8 mouse cellular contexts compared by ENCODE assay signal in genomic region chr16:94313229-94314030, GRCm38 (mm10). TPM values are rescaled to one million over a fixed set of nuclear protein-coding genes. Genes with fewer than 3 reads are reported as not detected.
DNase-seq lines count a peak whose midpoint lies in the region; ATAC-seq and TF ChIP-seq lines count a peak whose summit lies in the region.

Gene Hlcs, minus strand, starts transcription at chr16:94313571.

- TF ChIP-seq POLR2A in bone marrow, adult 2 months (IDR thresholded peaks at IDR 0.05; ENCODE audit: borderline replicate concordance, control insufficient read depth, low read depth, low read length) = peak; percentile 57; the same call in 1 of the 2 replicates

- H3K9me3 ChIP-seq in embryonic facial prominence, embryonic 15.5 days (replicated peaks) = no peaks in the 10 kb centered on the region
- no peaks in the 10 kb centered on the region for H3K9me3 ChIP-seq in kidney, embryonic 15.5 days (replicated peaks)

- peak; percentile 93 for ATAC-seq in embryonic facial prominence, embryonic 15.5 days (ENCODE audit: insufficient number of reproducible peaks, low FRiP score, low TSS enrichment, low read depth)
- peak; percentile 95 for ATAC-seq in kidney, embryonic 15.5 days (replicated peaks; ENCODE audit: low FRiP score)
- ATAC-seq in monocyte, adult 5-6 weeks (replicated peaks; ENCODE audit: insufficient number of reproducible peaks, low FRiP score, low TSS enrichment, poor library complexity, severe bottlenecking) = peak; percentile 76

- no peaks in the 10 kb centered on the region for H3K36me3 ChIP-seq in embryonic facial prominence, embryonic 15.5 days
- no peaks in the 10 kb centered on the region for H3K36me3 ChIP-seq in kidney, embryonic 15.5 days

- peak within 1 kb of the TSS; percentile 93 for H3K9ac ChIP-seq in embryonic facial prominence, embryonic 15.5 days
- peak within 1 kb of the TSS; percentile 92 for H3K9ac ChIP-seq in kidney, embryonic 15.5 days

- peak within 1 kb of the TSS; percentile 95 for H3K27ac ChIP-seq in bone marrow, adult 2 months (ENCODE audit: control insufficient read depth, insufficient read depth, low read depth, low read length, poor library complexity)
- H3K27ac ChIP-seq in embryonic facial prominence, embryonic 15.5 days (replicated peaks) = peak within 1 kb of the TSS; percentile 100
- H3K27ac ChIP-seq in kidney, embryonic 15.5 days = peak within 1 kb of the TSS; percentile 100

- WGBS in bone marrow, adult 2 months = 1% methylated on average over 64 of the region's 64 CpGs
- under 1% methylated on average over 64 of the region's 64 CpGs for WGBS in embryonic facial prominence, embryonic 15.5 days
- WGBS in kidney, embryonic 15.5 days = 1% methylated on average over 62 of the region's 64 CpGs

- DNase-seq in 3T3-L1 (ENCODE audit: low read depth, low spot score) (peak; percentile 96), liver (peak; percentile 97)
- peak; percentile 97 for DNase-seq in heart, adult 9 months (ENCODE audit: low spot score in 2 of 2)
- DNase-seq in spleen, postnatal 4 days (ENCODE audit: low spot score in 2 of 2) = peak; percentile 97 to 100

- H3K4me1 ChIP-seq in bone marrow, adult 2 months (ENCODE audit: control insufficient read depth, insufficient read depth, low read length) = no peaks in the 10 kb centered on the region; the same call in 1 of the 2 replicates
- H3K4me1 ChIP-seq in embryonic facial prominence, embryonic 15.5 days = peaks cover 15% of the 10 kb centered on the region; the same call in 1 of the 2 replicates
- peaks cover 8% of the 10 kb centered on the region; the same call in 1 of the 2 replicates for H3K4me1 ChIP-seq in kidney, embryonic 15.5 days

- H3K4me2 ChIP-seq in embryonic facial prominence, embryonic 15.5 days (replicated peaks) = peak within 1 kb of the TSS; percentile 84
- peak within 1 kb of the TSS; percentile 91 for H3K4me2 ChIP-seq in kidney, embryonic 15.5 days

- TF ChIP-seq CTCF in bone marrow, adult 2 months (IDR thresholded peaks at IDR 0.05; ENCODE audit: control insufficient read depth, insufficient read depth, low read length) = peak; percentile 85

- H3K4me3 ChIP-seq in bone marrow, adult 2 months (replicated peaks; ENCODE audit: control insufficient read depth, low read depth, low read length) = peak within 1 kb of the TSS; percentile 74
- H3K4me3 ChIP-seq in embryonic facial prominence, embryonic 15.5 days (replicated peaks) = peak within 1 kb of the TSS; percentile 79
- H3K4me3 ChIP-seq in kidney, embryonic 15.5 days (replicated peaks) = peak within 1 kb of the TSS; percentile 77

- H3K27me3 ChIP-seq in embryonic facial prominence, embryonic 15.5 days = no peaks in the 10 kb centered on the region
- no peaks in the 10 kb centered on the region for H3K27me3 ChIP-seq in kidney, embryonic 15.5 days

RNA-seq across cellular contexts. Expression of gene Hlcs, which starts in this region (rescaled TPM):
- 7.0 and 7.5 TPM in 2 replicates for polyA plus RNA-seq in bone marrow, adult 2 months (2011; ENCODE audit: insufficient read depth, insufficient read length, low replicate concordance, missing spikeins)
- polyA plus RNA-seq in embryonic facial prominence, embryonic 15.5 days (2015; fragmentation: Nextera tagmentation; extraction: Ambion mirVana) = 9.2 and 11.1 TPM in 2 replicates
- 10.6 and 10.9 TPM in 2 replicates for polyA plus RNA-seq in kidney, embryonic 15.5 days (2015; fragmentation: Nextera tagmentation; extraction: Ambion mirVana)
- 21.4 to 41.3 TPM (median 32.1 TPM) in 3 replicates for total RNA-seq in monocyte, adult 5-6 weeks (2017)

Comparison
In these comparisons a context has a peak if more than half of its experiments do, and no peak if none do; other contexts are left out.
1. Peak in every context shown above with its lines: DNase-seq, ATAC-seq, H3K4me3 ChIP-seq and H3K27ac ChIP-seq.